Mouse (Mus musculus): ENCODE measurements around the gene Phykpl.

Gene Phykpl

DNA sequence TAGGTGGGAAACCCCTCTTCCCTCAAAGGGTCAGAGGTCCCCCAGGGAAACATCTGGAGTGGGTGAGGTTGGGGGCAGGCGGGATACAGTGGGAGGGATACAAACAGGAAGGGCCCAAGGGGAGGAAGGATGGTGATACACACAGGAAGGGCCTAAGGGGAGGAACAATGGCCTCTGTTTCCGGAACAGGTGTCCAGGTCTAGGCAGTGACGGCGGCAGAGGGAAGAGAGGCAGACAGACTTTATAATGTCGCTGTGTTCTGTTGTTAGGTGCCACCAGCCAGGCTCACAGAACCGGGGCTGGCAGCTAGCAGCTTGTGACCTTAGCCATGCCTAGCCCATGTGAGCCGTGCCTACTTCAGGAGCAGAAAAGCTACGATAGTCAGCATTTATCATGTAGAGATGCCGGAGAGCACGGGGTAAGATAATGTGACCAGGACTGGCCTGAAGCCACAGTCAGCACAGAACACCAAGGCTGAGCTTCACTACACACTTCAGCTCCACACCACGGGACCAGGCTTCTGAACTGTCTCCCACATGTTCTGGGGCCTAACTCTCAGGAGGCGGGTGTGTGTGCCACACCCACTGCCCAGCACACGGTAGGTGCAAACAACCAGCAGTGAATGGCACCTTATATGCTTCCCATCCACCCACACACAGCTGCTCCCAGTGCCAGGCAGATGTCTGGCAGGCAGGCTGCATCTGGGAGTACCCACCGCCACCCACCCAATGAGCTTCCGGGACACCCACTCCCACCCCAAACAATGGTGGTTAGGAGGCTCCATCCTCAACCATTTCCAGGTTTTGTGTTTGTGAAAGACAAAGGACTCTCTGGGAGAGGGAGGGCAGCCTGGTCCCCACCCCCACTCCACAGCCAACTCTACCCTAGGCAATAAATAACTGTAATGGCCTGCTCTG, 62.5 kb downstream of the Phykpl start:
- DNase-seq = no peak

GRCm38 (mm10) chr11:51648566-51648965, 64.0 kb downstream of the Phykpl start:
- DNase-seq = no peak

- no peak for DNase-seq
These were observed 64.7 kb downstream of the Phykpl start for GRCm38 (mm10) chr11:51649111-51649888.

- DNase-seq = no peak
These were observed 65.3 kb downstream of the Phykpl start for GRCm38 (mm10) chr11:51649889-51650199.

DNA sequence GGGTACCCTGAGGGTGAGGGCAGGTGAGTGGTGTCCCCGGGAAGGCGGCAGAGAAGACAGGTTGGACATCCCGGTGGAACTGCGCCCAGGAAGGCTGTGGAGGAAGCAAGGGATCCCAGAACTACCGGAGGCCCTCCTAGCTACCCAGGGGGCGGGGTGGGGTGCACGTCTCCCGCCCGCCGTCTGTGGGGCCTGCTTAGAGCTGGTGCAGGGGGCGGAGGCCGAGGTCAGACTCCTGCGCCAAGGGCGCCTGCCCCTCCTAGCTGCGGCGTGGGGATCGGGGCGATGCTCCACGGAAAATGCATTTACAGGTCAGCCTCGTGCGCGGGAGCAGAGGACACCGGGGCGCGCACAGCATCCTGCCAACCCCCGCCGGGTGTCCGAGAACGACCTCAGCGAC, 65.7 kb downstream of the Phykpl start:
- DNase-seq = no peak

DNA sequence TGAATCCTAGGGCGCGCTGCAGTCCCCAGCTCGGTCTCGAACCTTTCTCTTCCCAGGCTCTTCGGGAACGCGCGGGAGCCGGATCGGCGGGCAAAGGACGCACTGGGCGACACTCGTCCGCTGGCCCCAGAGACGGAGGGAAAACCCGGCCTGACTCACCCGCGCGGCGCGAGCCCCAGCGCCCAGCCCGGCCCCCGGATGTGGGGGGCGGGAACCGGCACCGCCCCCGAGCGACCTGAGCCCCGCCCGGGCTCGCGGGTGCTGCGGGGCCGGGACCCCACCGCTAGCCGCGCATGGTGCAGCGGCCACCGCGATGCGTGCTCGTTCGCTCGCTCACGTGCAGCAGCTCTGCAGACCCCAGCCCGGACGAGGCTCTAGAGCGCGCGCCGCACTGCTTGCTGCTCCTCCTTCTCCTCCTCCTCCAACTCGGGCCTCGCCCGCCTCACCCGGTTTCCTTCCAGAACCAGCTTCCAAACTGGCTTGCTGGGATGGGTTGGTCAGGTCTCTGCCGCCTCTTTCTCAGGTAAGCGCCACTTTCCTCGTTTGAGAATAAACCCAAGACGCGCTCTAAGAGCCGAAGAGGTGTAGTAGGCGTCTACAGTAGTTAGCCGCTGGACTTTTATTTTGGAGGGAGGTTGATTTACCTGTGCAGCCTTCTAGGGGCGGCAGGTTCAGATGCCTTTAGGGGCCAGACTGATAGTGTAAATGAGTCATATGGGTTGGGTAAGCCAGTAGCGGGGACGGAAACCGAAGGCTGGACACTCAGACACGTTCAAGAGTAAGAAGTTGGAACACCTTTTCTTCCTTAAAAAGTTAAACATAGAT, 66.3 kb downstream of the Phykpl start, which contains the start of the genes N4bp3 and D930048N14Rik:
Gene N4bp3, minus strand, starts transcription at position 152 of the 825 bp plus-strand sequence.
Gene D930048N14Rik, plus strand, starts transcription at position 264 of the 825 bp plus-strand sequence.
- peak; percentile 73 to 84 for DNase-seq

DNA sequence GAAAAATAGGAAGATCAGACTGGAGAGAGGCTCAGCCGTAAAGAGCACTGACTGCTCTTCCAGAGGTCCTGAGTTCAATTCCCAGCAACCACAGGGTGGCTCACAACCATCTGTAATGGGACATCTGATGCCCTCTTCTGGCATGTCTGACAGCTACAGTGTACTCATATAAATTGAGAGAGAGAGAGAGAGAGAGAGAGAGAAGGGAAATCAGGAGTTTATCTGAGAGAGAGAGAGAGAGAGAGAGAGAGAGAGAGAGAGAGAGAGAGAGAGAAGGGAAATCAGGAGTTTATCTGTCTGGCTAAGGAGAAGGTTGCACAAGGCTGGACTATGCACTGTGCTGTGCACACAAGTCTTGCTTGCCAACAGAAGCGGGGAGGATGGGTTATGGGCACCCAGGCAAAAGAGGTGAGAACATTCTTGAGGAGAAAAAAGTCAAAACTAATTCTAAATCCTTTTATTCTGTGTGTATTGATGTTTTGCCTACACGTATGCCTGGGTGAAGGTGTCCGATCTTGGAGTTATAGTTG, 68.4 kb downstream of the Phykpl start:
- DNase-seq = no peak

DNA sequence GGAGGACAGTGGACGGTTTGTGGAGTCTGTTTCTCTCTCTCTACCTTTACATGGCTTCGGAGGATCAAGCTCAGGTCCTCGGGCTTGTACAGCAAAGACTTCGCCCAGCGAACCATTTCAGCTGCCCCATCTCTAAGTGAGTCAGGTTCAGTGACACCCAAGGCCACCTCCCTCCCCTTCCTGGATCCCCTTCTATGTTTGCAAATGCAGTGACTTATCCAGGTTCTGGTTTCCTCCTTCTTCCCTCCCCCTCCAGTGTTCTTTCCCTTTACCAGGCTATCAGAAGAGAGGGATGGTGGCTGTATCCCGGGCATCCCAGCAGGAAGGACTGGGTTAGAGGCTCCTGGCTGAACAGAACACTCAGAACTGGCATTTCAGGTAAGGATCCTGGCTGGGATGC, 69.2 kb downstream of the Phykpl start:
- DNase-seq = no peak

Data from spleen, adult 18-20 months (tissue).